Mouse (Mus musculus) large intestine, adult 2 months (tissue): ENCODE data around the gene Cacna2d3. TPM values are rescaled to one million over a fixed set of nuclear protein-coding genes. Genes with fewer than 3 reads are reported as not detected.

Source experiments
- DNase-seq: peaks from one replicate; pipeline ENCODE4 v3.0.0-alpha.2; 2012; ENCODE audit warnings: low read depth, low spot score
- WGBS: fragments of 180-500 bp; shearing (Covaris S2); methylation state at CpG from one replicate; pipeline ENCODE4 v1.1.7; 2018; 5-methylcytosine and 5-hydroxymethylcytosine counted together
- polyA plus RNA-seq: library from polyadenylated mRNA; depleted of rRNA; stranded (reverse); fragments of >200 nt; gene quantifications from 2 replicates; pipeline ENCODE4 v1.2.3, GENCODE M21; 2012

Gene Cacna2d3
- polyA plus RNA-seq, 1 experiment = 1.6 TPM

DNA sequence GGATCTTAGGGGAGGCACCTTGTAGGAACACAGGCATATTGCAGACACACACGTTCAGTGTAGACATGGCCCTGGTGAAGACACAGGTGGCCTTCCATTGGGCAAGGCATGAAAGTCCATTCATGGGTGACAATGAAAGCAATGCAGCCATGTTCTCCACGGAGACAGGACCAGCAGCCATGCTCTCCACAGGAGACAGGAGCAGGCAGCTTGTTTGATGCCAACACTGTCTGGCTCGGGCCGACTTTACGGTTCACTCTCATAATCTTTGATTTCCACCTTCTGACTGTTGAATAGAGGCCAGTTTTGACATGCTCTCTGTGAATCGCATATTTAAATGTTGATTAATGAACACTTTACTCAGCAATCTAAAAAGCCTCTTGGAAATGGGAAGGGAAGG, 610.0 kb downstream of the Cacna2d3 start:
- DNase-seq = no peak
- 90% methylated on average over 6 of the region's 6 CpGs for WGBS

DNA sequence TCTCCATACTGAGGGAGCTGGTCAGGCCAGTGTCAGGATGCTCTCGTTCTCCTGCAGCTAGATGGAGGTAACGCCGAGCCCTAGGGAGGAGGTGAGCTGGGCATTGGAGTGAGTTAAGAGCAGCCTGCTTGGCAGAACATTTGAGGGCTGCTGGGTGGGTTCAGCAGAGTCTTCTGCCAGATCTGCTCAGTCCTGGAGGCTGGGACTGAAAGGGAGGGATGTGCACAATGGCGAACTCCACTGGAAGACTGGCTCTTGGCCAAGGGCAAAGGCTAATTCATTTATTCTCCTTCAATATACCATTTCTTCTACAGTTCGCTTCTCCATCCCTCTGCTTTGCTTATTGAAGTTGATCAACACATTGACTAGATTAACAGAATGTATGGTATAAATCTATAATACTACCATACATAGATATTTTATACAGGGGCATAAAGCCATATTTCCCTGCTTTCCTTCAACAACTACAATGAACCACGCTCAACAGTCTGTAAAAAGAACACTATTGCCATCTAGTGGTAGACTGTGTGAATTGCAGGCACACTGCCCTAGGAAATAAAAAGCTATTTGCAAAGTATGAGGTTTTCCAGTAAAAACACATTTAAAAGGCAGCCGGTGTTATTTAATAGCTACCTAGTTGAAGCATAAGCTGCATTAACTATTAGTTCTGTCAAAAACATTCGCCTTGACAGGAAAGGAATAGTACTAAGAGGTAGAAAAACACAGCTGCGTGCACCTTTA, 611.1 kb downstream of the Cacna2d3 start:
- WGBS = 80% methylated on average over 9 of the region's 9 CpGs
- no peak for DNase-seq

DNA sequence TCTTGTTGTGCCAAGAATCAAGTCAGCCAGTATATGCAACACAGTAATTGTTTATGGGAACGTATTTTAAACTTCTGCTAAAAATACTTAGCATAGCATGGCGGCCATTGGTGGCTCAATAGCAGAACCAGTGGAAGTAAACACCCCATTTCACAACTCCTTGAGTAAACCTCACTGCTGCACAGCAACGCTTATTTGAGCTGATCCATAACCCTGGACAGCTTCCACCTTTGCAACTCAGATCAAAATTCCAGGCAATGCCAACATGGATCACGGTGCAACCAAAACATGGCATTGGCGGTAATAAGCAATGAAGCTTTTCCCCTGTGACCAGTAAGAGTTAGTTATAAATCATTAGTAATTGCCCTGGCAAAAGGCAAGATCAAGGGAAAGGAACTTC, 614.2 kb downstream of the Cacna2d3 start:
- DNase-seq = no peak
- WGBS = 82% methylated on average over 5 of the region's 5 CpGs

DNA sequence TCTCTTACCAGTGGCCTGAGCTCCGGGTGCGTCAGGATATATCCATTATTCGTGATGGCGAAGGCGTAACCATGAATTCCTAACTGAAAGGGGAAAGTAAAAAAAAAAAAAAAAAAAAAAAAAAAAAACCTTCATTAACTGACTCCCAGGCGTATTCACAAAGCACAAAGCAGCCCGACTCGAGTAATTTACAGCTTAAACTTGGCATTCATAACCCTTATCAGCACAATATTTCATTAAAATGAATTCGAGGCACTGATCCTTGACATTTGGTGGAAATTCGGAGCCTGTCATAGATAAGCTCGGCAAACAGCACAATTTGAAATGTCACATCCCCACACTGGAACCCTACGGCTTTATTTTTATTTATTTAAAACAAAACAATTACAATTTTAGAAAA, 623.9 kb downstream of the Cacna2d3 start:
- WGBS = 74% methylated on average over 12 of the region's 12 CpGs

DNA sequence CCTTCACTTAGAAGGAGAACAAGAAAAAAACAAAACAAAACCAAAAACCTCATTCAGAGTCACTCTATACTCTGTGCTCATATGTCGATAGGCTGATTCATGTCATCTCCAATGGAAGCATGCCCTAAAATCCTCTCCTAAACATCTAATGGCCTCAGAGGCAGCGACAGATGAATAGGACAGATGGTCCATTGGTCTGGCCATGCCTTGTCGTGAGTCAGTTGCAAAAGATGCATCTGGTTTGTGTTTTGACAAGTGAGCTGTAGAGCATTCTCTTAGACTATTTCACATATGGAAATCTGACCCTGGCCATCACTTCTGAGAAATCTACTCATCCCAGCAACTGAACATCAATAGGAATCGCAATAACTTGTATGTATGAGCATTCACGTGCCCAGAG, 626.2 kb downstream of the Cacna2d3 start:
- DNase-seq = no peak
- 82% methylated on average over 5 of the region's 5 CpGs for WGBS

More for the DNA sequence above, 623.9 kb downstream of the Cacna2d3 start:
- no peak for DNase-seq

DNA sequence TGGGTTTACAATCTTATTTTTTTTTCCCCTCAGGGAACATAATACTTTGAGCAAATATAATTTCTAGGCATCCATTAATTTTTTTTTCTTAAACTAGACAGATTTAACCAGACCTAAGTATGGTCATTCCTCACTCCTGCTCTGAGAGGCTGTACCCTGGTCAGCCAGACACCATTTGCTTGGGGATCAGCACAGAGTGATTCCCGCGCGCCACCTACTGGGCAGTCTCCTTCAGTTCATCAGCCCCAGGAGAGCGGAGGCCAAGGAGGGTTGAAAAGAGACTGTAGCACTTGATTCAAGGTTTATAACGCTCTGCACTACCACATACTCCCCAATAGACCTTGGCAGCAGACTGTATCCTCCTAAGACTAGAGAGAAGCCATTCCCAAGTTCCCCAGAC, 631.6 kb downstream of the Cacna2d3 start:
- WGBS = 4% methylated on average over 5 of the region's 5 CpGs
- no peak for DNase-seq

DNA sequence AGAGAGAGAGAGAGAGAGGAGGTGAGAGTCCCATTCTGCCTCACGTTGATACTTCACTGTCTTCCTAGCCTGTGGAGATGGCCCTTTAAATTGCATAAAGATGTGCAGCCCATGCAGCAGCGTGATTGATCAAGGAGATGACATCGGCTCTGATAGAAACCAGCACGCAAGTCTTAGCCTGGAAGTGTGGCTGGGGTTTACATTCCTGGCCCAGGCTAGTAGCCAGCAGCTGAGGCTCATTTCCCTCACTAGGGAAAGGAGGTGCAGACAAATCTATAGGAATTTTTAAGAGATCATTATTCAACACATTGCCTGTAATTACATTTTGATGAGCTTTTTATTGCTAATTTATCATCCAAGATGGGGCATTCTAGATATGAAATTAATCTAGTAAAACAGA, 635.1 kb downstream of the Cacna2d3 start:
- 73% methylated on average over 4 of the region's 4 CpGs for WGBS
- no peak for DNase-seq

DNA sequence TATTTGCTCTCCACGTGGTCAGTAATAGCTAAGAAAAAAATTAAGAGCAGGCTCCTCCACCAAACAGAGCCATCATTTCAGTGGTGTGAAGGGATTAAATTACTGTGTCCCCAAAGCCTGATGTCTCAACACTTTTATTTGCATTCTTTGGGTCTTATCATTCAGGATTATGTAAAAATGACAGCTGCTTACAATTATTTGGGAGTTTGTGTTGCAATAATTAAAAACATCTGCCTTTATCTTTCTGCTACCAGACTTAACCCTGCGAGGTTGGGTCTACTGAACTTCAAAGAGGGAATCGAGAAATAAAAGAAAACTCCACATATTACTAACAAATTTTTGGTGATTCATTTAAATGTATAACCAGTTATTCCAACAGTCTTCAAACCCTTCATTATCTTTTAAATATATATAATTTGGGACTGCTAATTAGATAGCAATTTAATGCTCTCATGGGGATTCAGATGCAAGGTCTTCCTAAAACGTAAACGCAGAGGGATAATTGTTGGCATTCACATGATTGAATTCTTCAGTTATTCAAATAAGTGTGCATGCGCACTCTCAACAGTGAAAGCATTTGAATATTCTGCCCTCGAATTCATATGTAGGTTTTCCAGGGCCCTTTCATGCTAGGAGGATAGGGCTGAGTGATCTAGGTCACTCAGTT, 636.0 kb downstream of the Cacna2d3 start:
- 72% methylated on average over 7 of the region's 7 CpGs for WGBS
- DNase-seq = no peak

DNA sequence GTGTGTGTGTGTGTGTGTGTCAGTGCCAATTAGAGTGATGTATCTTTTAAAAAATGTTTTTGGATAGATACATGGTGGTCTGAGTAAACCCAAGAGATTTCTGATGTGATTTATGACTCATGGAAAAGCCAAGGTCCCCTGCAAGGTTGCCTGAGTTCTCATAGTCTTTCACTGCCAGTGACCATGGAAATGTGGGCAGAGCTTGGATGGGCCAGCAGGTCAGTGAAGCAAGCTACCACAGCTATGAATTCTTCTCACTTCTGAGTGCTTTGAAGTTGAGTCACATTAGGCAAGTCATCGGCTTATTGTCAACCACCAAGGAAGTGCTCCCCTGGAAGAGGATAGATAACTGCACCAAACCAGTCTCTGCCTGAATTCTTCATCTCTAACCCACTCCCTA, 639.5 kb downstream of the Cacna2d3 start:
- DNase-seq = no peak
- WGBS = 87% methylated on average over 1 of the region's 1 CpGs

DNA sequence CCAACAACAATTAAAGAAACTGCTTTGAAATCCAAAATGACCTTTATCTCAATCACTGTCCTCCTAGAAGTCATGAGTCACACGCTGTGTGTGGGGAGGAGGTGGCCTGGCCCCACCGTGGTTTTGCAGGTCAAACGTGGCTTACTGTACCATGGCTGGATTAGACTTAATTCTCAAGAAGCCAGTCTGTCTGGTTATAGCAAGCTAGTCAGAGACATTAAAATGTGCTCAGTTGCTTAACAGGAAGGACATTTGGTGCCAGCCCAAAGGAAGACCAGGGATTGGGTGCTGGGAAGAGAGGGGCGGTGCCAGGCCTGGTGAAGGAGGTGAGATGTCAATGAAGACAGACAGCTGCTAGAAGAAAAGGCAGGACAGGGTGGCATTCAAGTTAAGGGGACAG, 641.0 kb downstream of the Cacna2d3 start:
- 63% methylated on average over 4 of the region's 4 CpGs for WGBS
- no peak for DNase-seq

DNA sequence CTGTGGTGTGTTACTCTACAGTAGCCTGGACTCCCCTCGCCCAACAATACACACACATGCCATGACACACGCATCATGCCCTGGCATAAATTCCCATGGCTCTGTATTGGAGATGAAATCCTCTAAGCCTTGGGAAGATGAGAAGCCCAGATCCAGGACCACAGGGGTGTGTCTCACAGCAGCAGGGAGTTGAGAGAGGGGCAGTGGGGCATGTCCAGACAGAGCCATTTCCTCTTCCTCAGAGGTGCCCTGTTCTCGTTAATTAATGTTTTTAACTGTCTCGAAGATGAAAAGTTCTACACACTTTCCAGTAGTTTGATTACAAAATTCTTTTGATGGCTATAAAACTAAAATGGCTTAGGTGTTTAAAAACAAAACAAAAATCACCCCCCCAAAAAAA, 641.4 kb downstream of the Cacna2d3 start:
- 74% methylated on average over 4 of the region's 4 CpGs for WGBS
- no peak for DNase-seq

DNA sequence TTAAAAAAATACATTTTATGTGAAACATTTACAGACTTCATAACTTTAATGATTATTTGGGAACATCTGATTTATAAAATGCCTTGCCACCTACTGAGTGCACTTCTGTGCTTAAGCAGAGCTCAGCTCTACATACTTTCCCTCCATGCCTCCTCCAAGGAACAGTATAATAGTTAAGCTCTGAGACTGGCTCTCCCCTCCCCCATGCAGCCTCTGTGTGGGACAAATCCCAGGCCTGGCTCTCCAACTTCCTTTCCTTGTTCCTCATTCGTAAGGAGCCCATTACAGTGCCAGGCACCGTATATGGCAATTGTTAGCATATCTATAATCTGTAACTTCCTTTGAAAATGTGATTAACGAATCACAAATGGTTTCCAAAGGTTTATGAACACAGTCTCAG, 644.2 kb downstream of the Cacna2d3 start:
- 52% methylated on average over 3 of the region's 3 CpGs for whole genome bisulfite sequencing
- DNase-seq = no peak

DNA sequence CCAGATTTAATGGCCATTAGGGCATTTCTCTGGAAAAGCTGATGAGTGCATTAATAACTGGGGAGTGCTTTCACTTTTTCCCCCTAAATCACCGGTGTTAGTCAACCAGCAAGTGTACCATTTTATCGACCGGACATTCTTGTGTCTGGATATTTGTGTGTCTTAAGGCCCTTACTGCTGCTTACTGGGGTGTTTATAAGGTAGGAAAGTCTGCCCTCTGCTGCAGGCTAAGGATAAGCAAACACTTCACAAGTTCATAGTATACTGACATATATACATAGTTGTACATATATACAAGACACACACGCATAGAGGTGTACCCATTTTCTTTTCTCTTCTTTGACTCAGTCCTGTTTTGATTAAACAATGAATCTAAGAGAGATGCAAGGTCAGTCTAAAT, 647.9 kb downstream of the Cacna2d3 start:
- 72% methylated on average over 4 of the region's 4 CpGs for WGBS
- no peak for DNase-seq

DNA sequence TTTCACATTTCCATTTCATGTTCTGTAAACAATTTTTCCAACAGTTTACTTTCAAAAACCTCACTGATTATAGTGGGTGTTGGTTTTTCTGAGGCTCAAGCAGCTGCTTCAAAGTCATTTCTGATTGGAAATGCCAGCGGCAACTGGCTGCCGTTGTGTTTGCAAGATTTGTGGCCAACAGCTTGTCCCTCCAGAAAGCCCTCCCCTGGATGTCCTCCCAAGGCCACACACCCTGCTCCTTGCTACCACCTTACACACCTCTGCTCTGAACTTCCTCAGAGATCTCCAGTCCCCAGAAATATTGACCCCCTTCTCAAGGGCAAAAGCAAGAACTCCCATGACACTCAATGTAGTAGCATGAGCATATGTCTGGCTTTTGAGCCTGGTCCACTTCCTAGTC, 659.0 kb downstream of the Cacna2d3 start:
- no peak for DNase-seq
- 84% methylated on average over 2 of the region's 2 CpGs for WGBS

DNA sequence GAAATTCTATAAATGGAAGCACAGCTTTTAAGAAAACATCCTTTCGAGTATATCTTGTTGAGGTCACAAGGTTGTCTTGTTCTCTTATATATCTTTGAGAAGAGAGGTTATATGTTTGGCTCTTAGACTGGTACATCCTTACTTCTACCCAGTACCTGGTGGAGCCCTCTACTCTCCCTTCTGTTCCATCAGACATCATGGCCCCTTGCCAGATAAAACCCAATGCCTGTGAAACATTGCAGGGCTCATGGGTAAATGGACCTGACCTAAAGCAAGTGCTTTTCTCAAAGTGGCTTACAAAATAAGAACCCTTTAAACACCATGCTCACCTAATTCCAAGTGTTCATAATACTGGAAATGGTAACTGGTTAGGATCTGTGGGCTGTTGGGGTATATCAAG, 660.2 kb downstream of the Cacna2d3 start:
- WGBS = 72% methylated on average over 1 of the region's 1 CpGs
- DNase-seq = no peak

DNA sequence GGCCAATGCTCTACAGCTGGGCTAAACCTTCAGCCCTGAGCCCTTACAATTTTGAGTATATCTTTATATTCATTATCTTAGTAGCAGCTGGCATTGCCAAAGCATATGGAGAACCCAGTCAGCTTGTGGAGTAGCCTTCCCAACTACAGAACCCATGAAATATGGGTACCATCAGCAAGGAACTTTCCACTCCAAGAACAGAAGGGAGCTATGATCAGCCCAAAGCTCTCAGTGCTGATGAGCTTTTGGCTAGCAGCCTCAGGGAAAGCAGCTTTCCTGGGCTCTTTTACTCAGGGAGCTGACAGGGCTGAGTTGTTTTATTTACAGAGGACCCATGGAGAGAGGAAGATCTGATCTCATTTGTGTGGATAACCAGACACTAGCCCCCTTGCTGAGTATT, 661.0 kb downstream of the Cacna2d3 start:
- no peak for DNase-seq

DNA sequence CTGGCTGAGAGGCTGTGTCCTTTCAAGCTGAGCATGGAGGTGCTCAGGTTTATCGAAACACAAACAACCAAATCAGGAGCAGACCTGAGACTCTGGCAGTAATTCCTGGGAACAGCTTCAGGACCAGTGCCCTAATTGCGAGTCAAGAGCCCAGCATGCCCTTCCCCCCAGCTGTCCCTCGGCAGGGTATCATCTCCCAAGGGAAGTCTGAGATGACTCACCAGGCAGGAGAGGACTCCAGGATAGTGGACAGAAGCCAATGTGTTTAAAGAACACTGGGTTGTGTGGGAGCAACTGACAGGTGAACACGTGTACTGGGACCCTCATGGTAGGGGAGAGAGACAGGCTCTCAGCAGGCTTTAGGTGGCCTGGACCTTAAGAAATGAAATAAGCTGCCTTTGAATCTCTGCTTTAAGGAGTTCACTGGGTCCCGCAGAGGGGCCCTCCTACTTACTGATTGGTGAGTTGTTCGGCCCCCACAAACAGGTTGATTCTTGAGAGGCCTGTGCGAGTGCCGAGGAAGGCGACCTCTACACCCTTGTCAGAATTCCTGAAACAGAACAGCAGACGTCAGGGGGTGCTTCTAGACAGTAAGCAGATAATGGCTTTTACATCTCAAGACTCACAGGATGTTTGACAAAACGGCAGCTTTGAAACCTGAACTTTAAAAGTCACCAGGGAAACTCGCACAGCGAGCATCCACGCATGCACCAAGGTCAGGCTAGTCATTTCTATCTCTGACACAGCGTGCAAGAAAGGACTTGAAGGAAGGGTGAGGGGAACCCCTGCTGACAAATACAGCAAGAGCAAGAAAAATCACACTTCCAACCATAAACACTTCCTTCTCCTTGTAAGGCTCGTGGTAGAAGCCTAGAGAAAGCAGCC, 669.5 kb downstream of the Cacna2d3 start:
- DNase-seq = no peak
- 53% methylated on average over 16 of the region's 16 CpGs for WGBS

DNA sequence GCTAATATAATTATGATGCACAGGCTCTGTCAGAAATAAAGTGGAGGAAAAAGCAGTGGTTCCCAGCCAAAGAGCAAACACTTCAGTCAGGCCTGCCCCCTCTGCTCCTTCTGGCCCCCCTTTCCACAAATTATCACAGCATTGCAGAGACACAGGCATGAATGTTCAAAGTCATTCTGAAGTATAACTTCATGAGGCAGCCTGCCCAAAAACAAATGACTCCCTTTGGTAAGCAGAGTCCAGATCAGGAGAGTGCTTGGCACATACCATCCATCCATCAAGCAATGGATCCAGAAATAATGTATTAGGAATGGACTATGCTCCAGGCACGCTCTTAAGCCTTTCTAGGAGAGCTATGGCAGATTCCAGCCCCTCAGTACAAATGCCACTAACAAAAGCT, 679.3 kb downstream of the Cacna2d3 start:
- 64% methylated on average over 1 of the region's 1 CpGs for WGBS
- DNase-seq = no peak

DNA sequence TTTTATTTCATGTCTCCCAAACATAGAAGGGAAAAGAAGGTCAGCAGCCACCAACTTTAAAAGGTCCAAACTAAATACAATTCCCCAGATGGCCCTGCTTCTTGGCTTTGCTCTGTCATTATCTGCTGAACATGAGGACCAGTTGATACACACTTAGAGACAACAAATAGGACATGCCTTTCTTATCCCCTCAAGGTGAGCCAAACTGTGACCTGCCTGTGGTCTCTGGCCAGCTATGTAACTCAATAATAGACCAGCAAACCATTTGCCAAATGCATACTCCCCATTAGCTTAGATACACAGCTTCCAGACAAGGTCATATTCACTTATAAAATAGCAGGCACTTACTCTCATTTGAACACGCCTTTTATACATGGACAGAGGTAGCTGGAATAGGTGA, 680.2 kb downstream of the Cacna2d3 start:
- 69% methylated on average over 1 of the region's 1 CpGs for WGBS
- no peak for DNase-seq

DNA sequence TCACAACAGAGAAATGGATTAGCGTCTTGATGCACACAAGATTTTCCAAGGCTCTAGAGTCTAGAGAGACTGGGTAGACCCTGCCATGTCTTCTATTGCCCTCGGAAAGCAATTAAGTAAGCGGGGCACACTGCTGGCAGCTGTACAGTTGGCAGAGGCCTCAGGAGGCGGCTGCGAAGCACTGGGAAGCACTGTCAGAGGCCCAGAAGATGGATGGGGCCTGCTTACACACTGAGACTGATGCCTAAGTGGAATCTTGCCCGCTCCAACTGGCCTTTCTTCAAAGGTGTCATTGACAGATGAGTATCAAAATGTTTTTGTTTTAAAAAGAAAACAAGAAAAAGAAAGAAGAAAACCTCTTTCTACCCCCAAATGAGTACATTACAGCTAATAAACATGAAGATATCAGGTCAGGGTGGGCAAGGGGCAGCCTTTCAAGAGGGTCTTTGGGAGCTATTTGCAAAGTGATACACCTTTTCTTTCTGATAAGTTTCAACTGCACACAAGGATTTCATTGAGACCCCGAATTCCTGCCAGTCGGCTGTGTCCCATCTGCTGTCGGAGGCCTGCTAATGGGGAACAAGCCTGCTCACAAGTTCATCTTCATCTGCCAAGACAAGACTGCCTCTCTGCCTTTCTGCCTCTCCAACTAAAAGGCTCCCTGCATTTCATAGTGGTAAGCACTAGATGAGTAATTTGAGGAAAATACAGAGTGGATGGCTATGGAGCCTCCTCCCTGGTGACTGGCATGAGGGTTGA, 680.9 kb downstream of the Cacna2d3 start:
- 80% methylated on average over 9 of the region's 9 CpGs for WGBS
- DNase-seq = no peak
